Mouse (Mus musculus) liver, postnatal 0 days (tissue): ENCODE data around the gene Ap1g1.

Experiments
- CTCF ChIP-seq: sonication (generic); IDR thresholded peaks from 2 replicates; pipeline ENCODE4 v1.5.1; 2016; ENCODE audit warnings: antibody characterized with exemption, low read depth
- EP300 ChIP-seq: IDR thresholded peaks from 2 replicates; pipeline ENCODE4 v1.6.1; 2016; ENCODE audit warnings: antibody characterized with exemption, low read depth, mild to moderate bottlenecking

DNA sequence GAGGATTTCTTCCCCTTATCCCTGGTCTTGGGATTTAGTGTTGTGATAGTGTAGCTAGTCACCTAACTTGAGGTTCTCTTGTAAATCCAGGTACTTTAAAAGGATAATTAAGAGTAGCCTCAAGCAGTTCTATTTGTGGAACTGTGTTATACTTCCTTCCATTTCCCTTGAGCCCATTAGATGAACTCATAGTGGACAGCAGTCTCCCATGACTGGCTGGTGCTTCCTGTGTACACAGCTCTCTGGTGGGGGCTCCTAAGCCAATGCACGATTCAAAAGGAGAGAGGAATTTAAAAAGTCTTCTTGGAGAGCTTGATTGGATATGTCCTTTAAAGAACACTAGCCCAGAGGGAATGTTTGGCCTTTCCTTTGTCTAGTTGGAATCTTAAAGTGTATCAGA, 39.6 kb downstream of the Ap1g1 start:
- TF ChIP-seq CTCF = no peak
- no peak for TF ChIP-seq EP300
